26 mouse cellular contexts compared by ENCODE assay signal in genomic region chr13:21427631-21428030, GRCm38 (mm10). TPM values are rescaled to one million over a fixed set of nuclear protein-coding genes. Genes with fewer than 3 reads are reported as not detected.
"Had no signal": no experiment of that assay in that cellular context is flagged by ENCODE, and none has a peak within 500 bp of the region (broad histone marks: within the 10 kb centered on the region; RNA-seq: fewer than 3 reads in every experiment).

No protein-coding gene starts in this region.

- H3K9ac ChIP-seq: embryonic facial prominence, embryonic 12.5 days; embryonic facial prominence, embryonic 13.5 days; embryonic facial prominence, embryonic 15.5 days; forebrain, embryonic 12.5 days; forebrain, embryonic 13.5 days; forebrain, embryonic 15.5 days; forebrain, postnatal 0 days had no signal

- DNase-seq: cerebellum, adult 9-10 months; cerebellum, adult 9-11 months; cerebellum, postnatal 10 days; cerebellum, postnatal 14 days; cerebellum, postnatal 25 days; cerebellum, postnatal 36 days; embryo, embryonic 11 days; forebrain, postnatal 0 days; gastrocnemius, adult 2 months; gastrocnemius, postnatal 10 days; gastrocnemius, postnatal 14 days; gastrocnemius, postnatal 25 days; gastrocnemius, postnatal 36 days; heart, adult 18-20 months had no signal

- H3K36me3 ChIP-seq: embryonic facial prominence, embryonic 10.5 days; embryonic facial prominence, embryonic 12.5 days; embryonic facial prominence, embryonic 13.5 days; embryonic facial prominence, embryonic 15.5 days; forebrain, embryonic 12.5 days; forebrain, embryonic 15.5 days; heart, embryonic 10.5 days had no signal

- H3K27me3 ChIP-seq: embryonic facial prominence, embryonic 12.5 days; embryonic facial prominence, embryonic 13.5 days; embryonic facial prominence, embryonic 15.5 days; forebrain, embryonic 12.5 days; forebrain, embryonic 13.5 days; forebrain, embryonic 15.5 days had no signal

- H3K4me1 ChIP-seq: embryonic facial prominence, embryonic 10.5 days; embryonic facial prominence, embryonic 12.5 days; embryonic facial prominence, embryonic 13.5 days; embryonic facial prominence, embryonic 15.5 days; forebrain, embryonic 10.5 days; forebrain, embryonic 12.5 days; forebrain, embryonic 13.5 days; forebrain, embryonic 15.5 days; heart, embryonic 10.5 days had no signal

- H3K27ac ChIP-seq: embryonic facial prominence, embryonic 10.5 days; embryonic facial prominence, embryonic 12.5 days; embryonic facial prominence, embryonic 13.5 days; embryonic facial prominence, embryonic 15.5 days; forebrain, embryonic 10.5 days; forebrain, embryonic 12.5 days; forebrain, embryonic 13.5 days; forebrain, embryonic 15.5 days; gastrocnemius, adult 2 months; heart, embryonic 10.5 days had no signal

- H3K4me3 ChIP-seq: embryonic facial prominence, embryonic 10.5 days; embryonic facial prominence, embryonic 12.5 days; embryonic facial prominence, embryonic 13.5 days; embryonic facial prominence, embryonic 15.5 days; erythroblast, embryonic 14.5 days; forebrain, embryonic 10.5 days; forebrain, embryonic 12.5 days; forebrain, embryonic 13.5 days; forebrain, embryonic 15.5 days; gastrocnemius, adult 2 months; heart, embryonic 10.5 days had no signal

RNA-seq across cellular contexts. Expression of gene Nkapl, which starts 40.7 kb away (rescaled TPM):
- total RNA-seq: common myeloid progenitor, adult 5-6 weeks; granulocyte monocyte progenitor cell, adult 5-6 weeks had no signal
